Mouse (Mus musculus): Measurements from ENCODE around the gene Rplp1.

- TF ChIP-seq POLR2A (IDR thresholded peaks at IDR 0.05; ENCODE audit: borderline replicate concordance, low read depth, low read length) (no peak), CTCF (IDR thresholded peaks at IDR 0.05; ENCODE audit: low read depth, low read length) (no peak)
Observed at GRCm38 (mm10) chr9:61904201-61904600, 10.1 kb downstream of the Rplp1 start.
